Mouse (Mus musculus): ENCODE data around the gene Jund. TPM values are rescaled to one million over a fixed set of nuclear protein-coding genes. Genes with fewer than 3 reads are reported as not detected.

Jund gene
- total RNA-seq, 2 experiments from 2014 or later = 165 to 181 TPM

DNA sequence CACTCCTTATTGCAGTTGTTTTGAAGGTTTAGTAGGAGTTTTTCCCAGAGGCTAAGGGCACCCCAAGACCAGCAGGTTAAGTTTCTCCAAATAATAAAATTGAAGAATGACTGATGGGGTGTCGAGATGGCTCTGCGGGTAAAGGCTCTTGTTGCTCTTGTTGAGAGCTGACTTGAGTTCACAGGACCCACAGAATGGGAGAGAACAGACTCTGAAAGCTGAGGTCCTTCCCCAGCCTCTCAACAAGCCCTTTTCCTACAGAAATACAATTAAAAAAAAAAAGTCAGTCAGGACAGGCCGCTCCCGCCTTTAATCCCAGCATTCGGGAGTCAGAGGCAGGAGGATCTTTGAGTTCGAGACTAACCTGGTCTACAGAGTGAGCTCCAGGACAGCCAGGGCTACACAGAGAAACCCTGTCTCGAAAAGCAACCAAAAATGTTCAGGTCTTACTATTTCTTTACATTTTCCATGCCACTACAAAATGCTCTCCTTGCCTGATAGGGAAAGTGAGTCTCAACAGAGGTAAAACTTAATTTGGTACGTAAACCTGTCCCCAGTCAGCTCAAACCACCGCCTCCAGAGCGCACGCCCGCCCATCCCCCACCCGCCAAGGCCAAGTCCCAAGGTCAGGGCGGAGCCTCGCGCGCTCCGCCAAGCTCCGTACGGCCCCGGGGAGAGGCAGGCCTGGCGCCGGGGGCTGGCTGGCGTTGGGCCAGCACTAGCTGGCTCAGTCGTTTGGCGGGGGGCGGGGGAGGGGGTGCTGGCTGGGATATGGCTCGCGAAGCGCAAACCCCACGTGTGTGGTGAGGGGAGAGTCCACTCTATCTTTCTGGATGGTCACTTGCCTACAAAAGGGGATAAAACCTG lies 2.5 kb upstream of the Jund start:
- peak overlapping the region; percentile 100 for H3K27ac ChIP-seq
- DNase-seq (ENCODE audit: low spot score in 2 of 2) = no peak
- peak overlapping the region; percentile 5; the same call in 1 of the 2 replicates for H3K4me3 ChIP-seq
- no peak for TF ChIP-seq CTCF (conservative IDR thresholded peaks at IDR 0.05)

DNA sequence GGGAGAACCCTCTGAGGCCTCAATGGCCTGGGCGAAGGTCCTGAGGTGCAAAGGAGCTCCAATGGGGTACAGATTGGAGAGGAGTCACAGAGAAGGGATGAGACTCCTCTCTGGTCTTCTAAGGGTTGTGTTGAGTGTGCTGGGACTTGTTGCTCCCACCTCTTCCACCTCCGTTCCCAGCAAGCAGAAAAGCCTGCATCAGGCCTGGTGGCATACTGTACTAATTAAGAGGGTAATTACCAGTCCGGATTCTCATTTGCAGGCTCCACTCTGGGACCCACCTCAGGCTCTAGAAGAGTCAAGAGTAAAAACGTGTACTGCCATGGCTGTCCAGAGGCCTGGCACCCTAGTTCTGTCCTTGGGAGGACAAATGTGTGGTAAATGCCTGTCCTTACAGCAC lies 1.8 kb upstream of the Jund start:
- no peak for TF ChIP-seq CTCF (conservative IDR thresholded peaks at IDR 0.05)
- Histone ChIP-seq H3K27ac (peak overlapping the region; percentile 100), H3K4me3 (no peak overlapping the region)
- no peak for DNase-seq (ENCODE audit: low spot score in 2 of 2)

DNA sequence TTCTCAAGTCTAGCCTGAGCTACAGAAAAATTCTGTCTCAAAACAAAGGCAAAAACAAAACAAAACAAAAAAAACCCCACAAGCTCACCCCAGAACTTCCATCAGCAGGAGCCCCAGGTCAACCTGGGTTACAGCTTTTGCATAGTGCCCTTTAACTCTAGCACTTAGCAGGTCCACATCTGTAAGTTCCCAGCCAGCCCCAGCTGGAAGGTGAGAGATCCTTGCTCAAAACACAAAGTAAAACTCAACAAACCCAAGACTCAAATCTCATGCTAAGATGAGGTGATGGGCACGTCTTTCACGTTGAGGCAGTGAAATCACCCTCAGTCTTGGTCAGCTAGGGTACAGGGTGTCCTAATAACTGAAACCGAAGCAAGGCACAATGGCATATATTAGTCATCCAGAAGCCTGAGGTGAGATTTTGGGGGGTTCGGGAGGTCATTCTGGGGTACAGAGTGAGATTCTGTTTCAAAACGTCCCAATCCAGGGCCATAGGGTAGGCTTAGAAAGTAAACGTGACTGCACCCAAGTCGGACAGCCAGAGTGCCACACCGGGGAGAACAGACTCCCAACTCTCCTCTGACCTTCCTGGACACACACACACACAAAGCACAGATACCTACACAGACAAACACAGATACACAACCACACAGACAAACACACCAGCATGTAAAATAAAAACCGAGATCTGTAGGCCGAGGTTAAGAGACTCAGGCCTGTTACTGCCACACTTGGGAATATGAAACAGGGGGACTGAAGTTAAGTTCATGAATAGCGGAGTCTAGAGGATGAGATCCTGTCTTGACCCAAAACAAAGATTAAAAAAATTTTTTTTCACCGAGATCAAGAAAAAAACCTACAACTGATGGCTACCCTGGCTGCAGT lies 1.1 kb upstream of the Jund start:
- H3K4me3 ChIP-seq = peak overlapping the region; percentile 94
- DNase-seq (ENCODE audit: low spot score in 2 of 2) = no peak
- peak overlapping the region; percentile 100 for H3K27ac ChIP-seq
- no peak for TF ChIP-seq CTCF (conservative IDR thresholded peaks at IDR 0.05)

DNA sequence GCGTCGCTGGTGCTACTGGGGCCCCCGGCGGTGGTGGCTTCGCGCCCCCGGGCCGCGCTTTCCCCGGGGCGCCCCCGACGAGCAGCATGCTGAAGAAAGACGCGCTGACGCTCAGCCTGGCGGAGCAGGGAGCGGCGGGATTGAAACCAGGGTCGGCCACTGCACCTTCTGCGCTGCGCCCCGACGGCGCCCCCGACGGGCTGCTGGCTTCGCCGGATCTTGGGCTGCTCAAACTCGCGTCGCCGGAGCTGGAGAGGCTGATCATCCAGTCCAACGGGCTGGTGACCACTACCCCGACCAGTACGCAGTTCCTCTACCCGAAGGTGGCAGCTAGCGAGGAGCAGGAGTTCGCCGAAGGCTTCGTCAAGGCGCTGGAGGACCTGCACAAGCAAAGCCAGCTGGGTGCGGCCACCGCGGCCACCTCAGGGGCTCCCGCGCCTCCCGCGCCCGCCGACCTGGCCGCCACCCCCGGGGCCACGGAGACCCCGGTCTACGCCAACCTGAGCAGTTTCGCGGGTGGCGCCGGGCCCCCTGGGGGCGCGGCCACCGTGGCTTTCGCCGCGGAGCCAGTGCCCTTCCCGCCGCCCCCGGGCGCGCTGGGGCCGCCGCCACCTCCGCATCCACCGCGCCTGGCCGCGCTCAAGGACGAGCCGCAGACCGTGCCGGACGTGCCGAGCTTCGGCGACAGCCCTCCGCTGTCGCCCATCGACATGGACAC lies 526 bp downstream of the Jund start:
- peak overlapping the region; percentile 100 for H3K27ac ChIP-seq

DNA sequence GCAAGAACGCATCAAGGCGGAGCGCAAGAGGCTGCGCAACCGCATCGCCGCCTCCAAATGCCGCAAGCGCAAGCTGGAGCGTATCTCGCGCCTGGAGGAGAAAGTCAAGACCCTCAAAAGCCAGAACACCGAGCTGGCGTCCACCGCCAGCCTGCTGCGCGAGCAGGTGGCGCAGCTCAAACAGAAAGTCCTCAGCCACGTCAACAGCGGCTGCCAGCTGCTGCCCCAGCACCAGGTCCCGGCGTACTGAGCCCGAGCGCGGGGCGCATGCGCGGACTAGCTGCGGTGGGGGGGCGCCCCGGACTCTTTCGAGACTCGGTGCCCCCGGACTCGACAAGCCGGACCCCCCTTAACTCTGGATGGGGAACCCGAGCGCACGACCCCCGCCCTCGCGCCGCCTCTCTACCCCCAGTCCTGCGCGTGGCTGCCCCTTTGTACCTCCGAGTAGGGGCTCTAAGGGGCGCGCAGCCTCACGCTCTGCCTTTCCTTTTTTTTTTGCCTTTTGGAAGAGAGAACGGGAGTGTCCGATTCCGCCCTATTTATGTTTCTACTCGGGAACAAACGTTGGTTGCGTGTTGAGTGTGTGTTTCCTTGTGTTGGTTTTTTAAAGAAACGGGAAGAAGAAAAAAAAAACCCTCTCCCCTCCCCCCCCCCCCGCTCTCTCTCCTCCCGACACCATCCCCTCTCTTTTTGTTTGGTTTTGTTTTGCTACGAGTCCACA lies 1.2 kb downstream of the Jund start:
- H3K27ac ChIP-seq = peak overlapping the region; percentile 100
- no peak for TF ChIP-seq CTCF (conservative IDR thresholded peaks at IDR 0.05)

More for the DNA sequence above, 526 bp downstream of the Jund start:
- TF ChIP-seq CTCF (conservative IDR thresholded peaks at IDR 0.05) = no peak; the same call in 1 of the 2 replicates
- H3K4me3 ChIP-seq = peak overlapping the region; percentile 94
- peak in 1 of 2 experiments; percentile 27 for DNase-seq (ENCODE audit: low spot score in 2 of 2)

DNA sequence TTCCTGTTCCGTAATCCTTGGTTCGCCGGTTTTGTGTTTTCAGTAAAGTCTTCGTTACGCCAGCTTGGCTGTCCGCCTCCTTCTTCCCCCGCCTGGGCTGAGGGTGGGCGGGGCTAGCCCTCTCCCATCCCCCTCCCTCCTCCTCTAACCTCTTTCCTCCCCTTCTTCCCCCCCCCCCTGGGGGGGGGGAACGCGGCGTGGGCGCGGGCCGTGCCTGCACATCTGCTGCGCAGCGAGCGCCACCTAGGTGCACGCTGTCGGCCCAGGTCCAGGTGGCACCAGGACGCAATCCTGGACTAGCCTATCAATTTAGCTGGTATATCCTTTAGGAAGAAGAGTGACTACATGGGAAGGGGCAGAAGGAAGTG lies 1.8 kb downstream of the Jund start:
- H3K27ac ChIP-seq = peak overlapping the region; percentile 100
- TF ChIP-seq CTCF (conservative IDR thresholded peaks at IDR 0.05) = peak; percentile 78
- peak; percentile 79 to 84 for DNase-seq (ENCODE audit: low spot score in 2 of 2)
- H3K4me3 ChIP-seq = peak overlapping the region; percentile 94

More for the DNA sequence above, 1.2 kb downstream of the Jund start:
- peak; percentile 69 to 74 for DNase-seq (ENCODE audit: low spot score in 2 of 2)
- H3K4me3 ChIP-seq = peak overlapping the region; percentile 94

DNA sequence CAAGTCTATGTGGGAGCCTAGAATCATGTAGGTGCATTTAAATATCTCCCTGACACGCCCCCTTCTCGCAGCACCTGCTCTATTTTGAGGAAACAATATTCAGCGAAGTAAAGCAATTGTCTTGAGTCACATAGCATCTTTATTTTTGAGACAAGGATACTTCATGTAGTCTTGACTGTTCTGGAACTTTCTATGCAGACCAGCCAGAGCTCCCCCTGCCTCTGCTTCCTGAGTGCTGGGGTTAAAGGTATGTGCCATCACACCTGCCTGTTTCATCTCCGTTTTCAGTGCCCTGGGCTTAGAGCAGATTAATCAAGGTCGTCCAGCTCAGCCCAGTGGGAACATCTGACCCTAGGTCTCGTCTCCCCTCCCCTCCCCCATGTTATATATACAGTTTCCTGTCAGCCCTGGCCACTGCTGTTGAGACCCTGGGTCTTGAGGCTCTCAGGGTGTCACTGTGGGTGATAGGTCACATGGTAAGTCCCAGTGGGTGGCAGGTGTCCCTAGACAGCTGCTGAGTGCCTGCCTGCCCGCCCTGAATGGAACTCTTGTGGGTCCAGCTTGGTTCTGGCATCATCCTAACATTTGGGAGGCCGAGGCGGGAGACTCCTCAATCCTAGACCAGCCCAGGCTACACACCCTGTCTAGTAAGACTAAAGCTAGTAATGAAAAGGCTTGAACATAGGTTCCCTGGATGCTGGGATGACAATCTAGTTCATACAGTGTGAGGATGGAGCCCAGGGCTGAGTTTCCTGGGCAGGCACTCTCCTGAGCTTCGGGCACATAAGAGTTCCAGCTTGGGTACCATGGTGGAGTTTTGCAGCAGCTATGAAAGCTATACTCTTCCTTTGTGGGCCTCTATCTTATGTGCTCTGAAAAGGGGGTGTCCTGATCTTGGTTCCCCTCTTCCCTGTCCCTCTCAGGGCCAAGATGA lies 2.6 kb downstream of the Jund start:
- TF ChIP-seq CTCF (conservative IDR thresholded peaks at IDR 0.05) = no peak
- Histone ChIP-seq H3K4me3 (peak overlapping the region; percentile 94), H3K27ac (peak overlapping the region; percentile 100)
- DNase-seq (ENCODE audit: low spot score in 2 of 2) = no peak

DNA sequence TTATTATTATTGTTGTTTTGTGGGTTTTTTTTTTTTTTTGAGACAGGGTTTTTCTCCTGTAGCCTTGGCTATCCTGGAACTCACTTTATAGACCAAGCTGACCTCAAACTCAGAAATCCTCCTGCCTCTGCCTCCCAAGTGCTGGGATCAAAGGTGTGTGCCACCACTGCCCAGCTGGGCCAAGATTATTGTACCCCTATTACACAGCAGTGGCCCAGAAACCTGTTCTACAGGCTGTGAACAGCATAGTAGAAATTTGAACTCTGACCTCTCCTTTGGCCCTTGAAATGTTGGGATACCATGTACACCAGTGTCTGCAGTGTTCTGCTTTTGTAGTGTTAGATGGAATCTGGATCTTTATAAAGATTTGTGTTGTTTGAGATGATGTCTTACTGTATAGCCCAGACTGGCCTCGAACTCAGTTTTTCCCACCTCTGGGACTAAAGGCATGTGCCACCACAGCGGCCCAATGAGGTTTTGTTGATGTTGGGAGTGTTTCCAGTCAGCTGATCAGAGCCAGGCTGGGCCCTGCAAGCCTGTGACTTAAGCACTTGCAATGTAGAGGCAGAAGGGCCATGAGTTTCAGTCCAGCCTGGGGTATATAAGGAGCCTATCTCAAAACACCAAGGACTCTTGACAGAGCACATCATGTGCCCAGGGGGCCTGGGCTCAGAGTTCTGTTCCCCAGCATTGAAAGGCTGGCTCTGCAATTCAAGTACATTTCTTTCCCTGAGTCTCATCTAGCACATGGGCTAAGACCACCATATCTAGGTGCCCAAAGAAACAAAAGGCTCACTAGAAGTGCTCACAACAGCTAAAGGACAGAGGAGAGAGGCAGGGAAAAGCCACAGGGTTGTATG lies 3.5 kb downstream of the Jund start:
- Histone ChIP-seq H3K4me3 (no peak overlapping the region), H3K27ac (peak overlapping the region; percentile 64)
- no peak for DNase-seq (ENCODE audit: low spot score in 2 of 2)
- no peak for TF ChIP-seq CTCF (conservative IDR thresholded peaks at IDR 0.05)

DNA sequence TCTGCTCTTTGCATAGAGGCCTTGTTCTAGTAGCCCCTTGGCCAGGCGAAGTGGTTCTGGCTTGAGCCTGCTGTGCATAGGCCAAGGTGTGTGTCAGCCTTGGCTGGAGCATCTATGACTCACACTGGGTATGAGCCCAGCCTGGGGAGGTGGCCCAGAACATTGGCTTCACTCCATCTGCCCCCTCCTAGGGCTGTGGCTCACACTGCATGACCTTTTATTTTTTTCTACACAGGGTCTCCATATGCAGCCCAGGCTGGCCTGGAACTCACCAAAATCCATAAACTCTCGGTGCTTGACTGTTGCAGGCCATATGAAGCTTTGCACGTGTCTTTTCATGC lies 4.1 kb downstream of the Jund start:
- Histone ChIP-seq H3K27ac (peak overlapping the region; percentile 64; the same call in 1 of the 2 replicates), H3K4me3 (no peak overlapping the region)
- peak in 1 of 2 experiments; percentile 55 for DNase-seq (ENCODE audit: low spot score in 2 of 2)
- no peak for TF ChIP-seq CTCF (conservative IDR thresholded peaks at IDR 0.05)

DNA sequence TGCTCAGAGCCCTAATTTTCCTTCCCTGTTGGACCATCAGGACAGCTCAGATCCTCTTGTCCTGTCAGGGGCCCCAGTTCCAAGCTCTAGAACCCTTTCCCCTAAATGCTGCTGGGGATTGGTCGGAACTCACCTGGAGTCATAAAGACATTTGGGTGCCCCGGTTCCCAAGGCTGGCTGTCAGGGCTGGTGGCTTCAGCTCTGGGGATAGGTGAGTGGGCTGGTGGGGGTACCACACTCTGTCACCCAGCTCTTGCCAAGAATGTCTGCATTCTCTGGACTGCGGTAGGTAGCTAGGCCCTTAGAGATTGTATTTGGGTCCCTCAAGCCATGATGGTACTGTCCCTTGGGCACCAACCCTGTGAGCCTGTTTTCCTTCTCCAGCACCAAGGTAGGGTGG lies 4.5 kb downstream of the Jund start, which contains the start of gene Iqcn:
Gene Iqcn, plus strand, starts transcription at position 171 of the 400 bp plus-strand sequence.
- DNase-seq (ENCODE audit: low spot score in 2 of 2) = no peak
- TF ChIP-seq CTCF (conservative IDR thresholded peaks at IDR 0.05) = no peak
- H3K27ac ChIP-seq = peak within 1 kb of the TSS; percentile 64
- no peak within 1 kb of the TSS for H3K4me3 ChIP-seq

Measured in layer of hippocampus, adult 2 months (tissue).